Mouse (Mus musculus) urinary bladder, postnatal 25 days (tissue): ENCODE results near the gene Adat1.

Source experiments
- DNase-seq: peaks from one replicate; pipeline ENCODE4 v3.0.0; 2022; ENCODE audit warnings: low spot score

Gene Adat1

GRCm38 (mm10) chr8:111967246-111967870 lies 24.7 kb downstream of the Adat1 start:
- no peak for DNase-seq

GRCm38 (mm10) chr8:111964849-111965561 lies 27.1 kb downstream of the Adat1 start:
- no peak for DNase-seq

GRCm38 (mm10) chr8:111964351-111964750 lies 27.8 kb downstream of the Adat1 start:
- no peak for DNase-seq

- no peak for DNase-seq
Observed at GRCm38 (mm10) chr8:111963546-111963945, 28.6 kb downstream of the Adat1 start.

GRCm38 (mm10) chr8:111963091-111963490 lies 29.0 kb downstream of the Adat1 start:
- DNase-seq: no peak

- no peak for DNase-seq
Observed at GRCm38 (mm10) chr8:111962589-111962988, 29.5 kb downstream of the Adat1 start.

- no peak for DNase-seq
Observed at GRCm38 (mm10) chr8:111961330-111961729, 30.8 kb downstream of the Adat1 start.

GRCm38 (mm10) chr8:111960591-111961321 lies 31.3 kb downstream of the Adat1 start:
- no peak for DNase-seq

GRCm38 (mm10) chr8:111957231-111957630 lies 34.9 kb downstream of the Adat1 start:
- no peak for DNase-seq

- DNase-seq: no peak
Observed at GRCm38 (mm10) chr8:111955879-111956278, 36.2 kb downstream of the Adat1 start.

- DNase-seq: no peak
Observed at GRCm38 (mm10) chr8:111954844-111955594, 37.1 kb downstream of the Adat1 start.

- DNase-seq: no peak
Observed at GRCm38 (mm10) chr8:111951936-111952335, 40.2 kb downstream of the Adat1 start.

GRCm38 (mm10) chr8:111951317-111951716 lies 40.8 kb downstream of the Adat1 start:
- no peak for DNase-seq

GRCm38 (mm10) chr8:111950846-111951245 lies 41.3 kb downstream of the Adat1 start:
- DNase-seq: no peak

GRCm38 (mm10) chr8:111947954-111948353 lies 44.1 kb downstream of the Adat1 start:
- no peak for DNase-seq

- DNase-seq: no peak
Observed at GRCm38 (mm10) chr8:111947144-111947543, 45.0 kb downstream of the Adat1 start.

GRCm38 (mm10) chr8:111943544-111943943 lies 48.6 kb downstream of the Adat1 start:
- no peak for DNase-seq

GRCm38 (mm10) chr8:111941101-111941454 lies 51.0 kb downstream of the Adat1 start:
- DNase-seq: peak; percentile 31

GRCm38 (mm10) chr8:111940171-111941100 lies 51.7 kb downstream of the Adat1 start, which contains the start of gene Gabarapl2:
Gabarapl2 (plus strand) TSS chr8:111940703.
- peak; percentile 97 for DNase-seq

- peak; percentile 36 for DNase-seq
Observed at GRCm38 (mm10) chr8:111939516-111940142, 52.5 kb downstream of the Adat1 start.
